Mouse (Mus musculus): ENCODE results near the gene Smim11. TPM values are rescaled to one million over a fixed set of nuclear protein-coding genes. Genes with fewer than 3 reads are reported as not detected.

Gene Smim11
- 130 and 134 TPM in 2 replicates for polyA plus RNA-seq (2014; fragmentation: Nextera tagmentation; extraction: Ambion mirVana)

DNA sequence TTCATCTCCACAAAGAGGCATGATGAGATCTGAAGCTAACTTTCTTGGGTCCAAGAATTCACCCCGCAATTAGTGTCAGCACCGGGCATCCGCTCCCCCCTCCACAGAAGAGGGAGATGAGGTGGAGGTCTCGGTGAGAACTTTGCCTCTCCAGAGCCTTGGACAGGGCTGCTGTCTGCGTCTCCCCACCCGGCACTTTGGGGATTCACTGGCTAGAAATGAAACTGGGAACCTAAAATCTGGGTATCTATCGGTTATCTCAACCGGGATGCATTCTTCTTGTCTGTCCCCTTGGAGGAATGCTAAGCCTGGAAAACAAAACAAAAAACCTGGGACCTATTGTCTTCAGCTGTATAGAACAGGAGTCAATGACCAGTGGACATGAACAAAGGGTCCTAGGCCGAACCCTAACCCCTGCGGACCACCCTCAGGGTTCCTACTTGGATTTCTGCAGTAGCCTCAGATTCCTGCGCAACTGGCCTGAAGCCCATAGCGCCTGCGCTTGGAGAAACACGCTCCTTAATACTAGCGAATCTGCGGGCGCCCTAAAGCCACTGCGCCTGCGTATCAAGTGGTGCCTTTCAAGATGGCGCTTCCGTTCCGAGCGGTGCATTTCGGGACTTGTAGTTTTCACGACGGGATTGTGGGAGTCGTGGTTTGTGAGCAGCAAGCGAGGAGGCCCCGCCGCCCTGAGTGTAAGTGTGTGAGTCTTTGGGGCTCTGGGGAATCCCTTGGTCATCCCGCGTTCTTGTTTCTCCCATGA is at the start of gene Smim11:
Smim11 (plus strand) TSS at position 638 of the 763 bp plus-strand sequence.
- DNase-seq (ENCODE audit: low spot score) (peak; percentile 95), ATAC-seq (replicated peaks; ENCODE audit: low FRiP score, low TSS enrichment, low read depth) (peak; percentile 94)
- no peaks in the 10 kb centered on the region for H3K9me3 ChIP-seq (ENCODE audit: control insufficient read depth, low read length)
- peaks cover 8% of the 10 kb centered on the region; the same call in 1 of the 2 replicates for H3K36me3 ChIP-seq (ENCODE audit: control insufficient read depth, insufficient read depth, low read length)
- peak within 1 kb of the TSS; percentile 81 for H3K4me3 ChIP-seq (ENCODE audit: low read depth, low read length)
- 11% methylated on average over 32 of the region's 32 CpGs for WGBS
- peaks cover 16% of the 10 kb centered on the region for H3K4me1 ChIP-seq (replicated peaks; ENCODE audit: control insufficient read depth, insufficient read depth, low read length)
- peak within 1 kb of the TSS; percentile 73 for H3K9ac ChIP-seq (ENCODE audit: low read length)
- no peaks in the 10 kb centered on the region for H3K27me3 ChIP-seq (replicated peaks; ENCODE audit: control insufficient read depth, insufficient read depth, low read length)
- H3K4me2 ChIP-seq (ENCODE audit: low read length): peak within 1 kb of the TSS; percentile 94
- peak within 1 kb of the TSS; percentile 58 for H3K27ac ChIP-seq (ENCODE audit: low read depth)

DNA sequence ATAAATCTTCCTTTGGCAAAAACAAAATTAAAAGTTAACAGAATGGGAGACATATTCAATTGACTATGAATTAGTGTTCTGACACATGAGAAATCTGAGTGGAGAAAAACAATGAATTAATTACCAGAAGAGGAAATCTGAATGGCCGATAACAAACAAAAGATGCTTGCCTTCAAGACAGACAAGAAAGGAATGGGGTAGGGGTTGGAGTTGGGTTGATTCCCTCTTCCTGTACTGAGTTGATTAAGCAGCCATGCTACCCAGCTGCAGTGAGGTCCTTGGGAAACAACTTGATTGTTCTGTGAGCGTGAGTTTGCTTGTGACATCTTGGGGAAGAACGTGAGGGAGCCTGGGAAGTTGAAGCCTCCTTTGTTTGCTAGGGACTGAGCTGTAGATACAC is 46.8 kb upstream of the Smim11 start:
- H3K9me3 ChIP-seq (ENCODE audit: control insufficient read depth, low read length): no peaks in the 10 kb centered on the region
- H3K4me3 ChIP-seq (ENCODE audit: low read depth, low read length): no peak overlapping the region
- 76% methylated on average over 3 of the region's 3 CpGs for WGBS
- no peak overlapping the region for H3K9ac ChIP-seq (ENCODE audit: low read length)
- no peak for ATAC-seq (replicated peaks; ENCODE audit: low FRiP score, low TSS enrichment, low read depth)
- H3K4me1 ChIP-seq (replicated peaks; ENCODE audit: control insufficient read depth, insufficient read depth, low read length): no peaks in the 10 kb centered on the region
- H3K27ac ChIP-seq (ENCODE audit: low read depth): no peak overlapping the region
- H3K27me3 ChIP-seq (replicated peaks; ENCODE audit: control insufficient read depth, insufficient read depth, low read length): no peaks in the 10 kb centered on the region
- no peak overlapping the region for H3K4me2 ChIP-seq (ENCODE audit: low read length)
- no peak for DNase-seq (ENCODE audit: low spot score)
- H3K36me3 ChIP-seq (ENCODE audit: control insufficient read depth, insufficient read depth, low read length): no peaks in the 10 kb centered on the region

DNA sequence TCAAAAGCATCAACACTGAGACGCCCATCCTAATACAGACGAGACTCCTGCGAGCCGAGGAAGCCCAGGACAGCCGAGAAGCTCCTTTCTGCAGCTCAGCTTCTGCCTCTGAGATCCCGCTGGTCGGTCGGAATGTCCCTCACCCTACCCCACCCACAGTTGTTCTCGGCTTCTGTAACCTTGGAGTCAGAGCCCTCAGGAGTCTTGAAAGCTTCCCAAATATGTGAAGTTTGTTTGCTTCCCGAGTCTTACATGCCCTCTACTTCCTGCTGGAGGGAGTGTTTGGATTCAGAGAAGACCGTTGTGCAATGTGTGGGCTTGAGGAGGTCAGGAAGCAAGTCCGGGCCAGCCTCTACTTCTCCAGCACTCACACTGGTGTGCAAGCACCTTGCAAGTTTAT is 33.2 kb upstream of the Smim11 start:
- 56% methylated on average over 12 of the region's 12 CpGs for WGBS
- no peaks in the 10 kb centered on the region for H3K4me1 ChIP-seq (replicated peaks; ENCODE audit: control insufficient read depth, insufficient read depth, low read length)
- no peak overlapping the region for H3K27ac ChIP-seq (ENCODE audit: low read depth)
- no peak overlapping the region for H3K9ac ChIP-seq (ENCODE audit: low read length)
- H3K9me3 ChIP-seq (ENCODE audit: control insufficient read depth, low read length): no peaks in the 10 kb centered on the region
- no peaks in the 10 kb centered on the region for H3K36me3 ChIP-seq (ENCODE audit: control insufficient read depth, insufficient read depth, low read length)
- DNase-seq (ENCODE audit: low spot score) (no peak), ATAC-seq (replicated peaks; ENCODE audit: low FRiP score, low TSS enrichment, low read depth) (no peak)
- no peaks in the 10 kb centered on the region for H3K27me3 ChIP-seq (replicated peaks; ENCODE audit: control insufficient read depth, insufficient read depth, low read length)
- H3K4me3 ChIP-seq (ENCODE audit: low read depth, low read length): no peak overlapping the region
- H3K4me2 ChIP-seq (ENCODE audit: low read length): no peak overlapping the region

DNA sequence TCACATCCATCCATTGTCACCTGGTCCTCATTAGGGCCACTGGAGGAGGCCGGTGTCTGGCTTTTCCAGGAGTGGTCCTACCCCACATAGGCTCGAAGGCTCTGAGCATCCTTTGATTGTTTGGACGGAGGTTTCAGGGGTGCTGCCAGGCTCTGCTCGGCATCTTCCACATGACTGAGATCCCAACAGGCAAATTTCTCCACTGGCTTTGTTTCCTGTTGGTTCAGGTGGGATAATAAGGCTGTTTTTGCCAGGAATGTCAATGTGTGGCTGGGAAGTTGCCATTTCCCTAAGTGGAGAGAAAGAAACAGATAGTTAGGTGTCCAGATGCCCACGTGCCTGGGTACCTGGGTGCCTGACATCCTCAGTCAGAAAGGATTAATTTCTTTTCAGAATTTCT is 26.6 kb upstream of the Smim11 start:
- WGBS: 86% methylated on average over 5 of the region's 5 CpGs
- ATAC-seq (replicated peaks; ENCODE audit: low FRiP score, low TSS enrichment, low read depth): no peak
- H3K9me3 ChIP-seq (ENCODE audit: control insufficient read depth, low read length): no peaks in the 10 kb centered on the region

DNA sequence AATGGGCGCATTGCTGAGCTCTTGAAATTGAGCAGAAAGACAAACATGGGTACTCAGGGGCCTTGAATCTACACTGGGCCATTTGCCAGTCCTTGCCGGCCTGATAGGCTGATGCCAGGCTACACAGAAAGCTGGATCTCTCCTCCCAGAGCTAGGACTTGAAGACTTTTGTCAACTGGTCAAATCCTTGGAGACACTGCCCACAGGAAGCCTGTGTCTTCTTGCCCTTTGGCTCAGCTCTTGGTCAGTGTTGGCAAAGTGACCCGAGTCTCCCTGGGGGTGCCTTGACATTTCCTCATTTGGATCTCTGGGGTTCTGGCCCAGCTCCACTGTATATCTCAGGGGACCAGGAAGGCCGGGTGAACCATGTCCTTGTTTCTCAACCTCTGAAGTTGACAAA is 25.6 kb upstream of the Smim11 start:
- no peaks in the 10 kb centered on the region for H3K9me3 ChIP-seq (ENCODE audit: control insufficient read depth, low read length)
- 78% methylated on average over 4 of the region's 4 CpGs for WGBS
- no peak overlapping the region for H3K9ac ChIP-seq (ENCODE audit: low read length)
- DNase-seq (ENCODE audit: low spot score): no peak
- no peaks in the 10 kb centered on the region for H3K27me3 ChIP-seq (replicated peaks; ENCODE audit: control insufficient read depth, insufficient read depth, low read length)
- H3K27ac ChIP-seq (ENCODE audit: low read depth): no peak overlapping the region
- H3K4me1 ChIP-seq (replicated peaks; ENCODE audit: control insufficient read depth, insufficient read depth, low read length): no peaks in the 10 kb centered on the region
- no peak overlapping the region for H3K4me3 ChIP-seq (ENCODE audit: low read depth, low read length)
- no peaks in the 10 kb centered on the region for H3K36me3 ChIP-seq (ENCODE audit: control insufficient read depth, insufficient read depth, low read length)
- ATAC-seq (replicated peaks; ENCODE audit: low FRiP score, low TSS enrichment, low read depth): no peak
- no peak overlapping the region for H3K4me2 ChIP-seq (ENCODE audit: low read length)

More for the DNA sequence above, 26.6 kb upstream of the Smim11 start:
- Histone ChIP-seq H3K4me2 (ENCODE audit: low read length) (no peak overlapping the region), H3K9ac (ENCODE audit: low read length) (no peak overlapping the region), H3K36me3 (ENCODE audit: control insufficient read depth, insufficient read depth, low read length) (no peaks in the 10 kb centered on the region), H3K27ac (ENCODE audit: low read depth) (no peak overlapping the region), H3K4me1 (replicated peaks; ENCODE audit: control insufficient read depth, insufficient read depth, low read length) (no peaks in the 10 kb centered on the region), H3K4me3 (ENCODE audit: low read depth, low read length) (no peak overlapping the region), H3K27me3 (replicated peaks; ENCODE audit: control insufficient read depth, insufficient read depth, low read length) (no peaks in the 10 kb centered on the region)
- DNase-seq (ENCODE audit: low spot score): no peak

DNA sequence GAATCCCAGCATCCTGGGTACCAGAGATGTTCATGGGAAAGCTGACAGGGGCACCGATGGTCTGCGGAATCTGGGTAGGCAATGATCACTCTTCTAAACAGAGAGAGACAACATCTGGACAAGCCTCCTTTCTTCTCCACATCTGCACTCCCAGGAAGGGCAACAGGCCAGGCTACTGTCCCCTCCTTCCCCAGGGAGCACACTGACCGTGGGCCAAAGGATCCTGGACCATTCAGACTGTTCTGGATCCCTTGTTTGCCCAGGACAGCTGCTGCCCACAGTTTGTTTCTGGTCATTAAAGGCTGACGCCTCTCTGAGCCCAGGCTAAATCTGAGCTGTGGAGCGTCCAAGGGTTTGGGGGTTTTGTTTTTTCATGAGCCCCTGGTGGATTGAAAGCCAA is 18.4 kb upstream of the Smim11 start:
- Histone ChIP-seq H3K9ac (ENCODE audit: low read length) (no peak overlapping the region), H3K36me3 (ENCODE audit: control insufficient read depth, insufficient read depth, low read length) (no peaks in the 10 kb centered on the region), H3K4me2 (ENCODE audit: low read length) (no peak overlapping the region), H3K27me3 (replicated peaks; ENCODE audit: control insufficient read depth, insufficient read depth, low read length) (no peaks in the 10 kb centered on the region), H3K9me3 (ENCODE audit: control insufficient read depth, low read length) (no peaks in the 10 kb centered on the region), H3K4me1 (replicated peaks; ENCODE audit: control insufficient read depth, insufficient read depth, low read length) (peaks cover 9% of the 10 kb centered on the region; the same call in 1 of the 2 replicates), H3K4me3 (ENCODE audit: low read depth, low read length) (no peak overlapping the region), H3K27ac (ENCODE audit: low read depth) (no peak overlapping the region)
- DNase-seq (ENCODE audit: low spot score) (no peak), ATAC-seq (replicated peaks; ENCODE audit: low FRiP score, low TSS enrichment, low read depth) (no peak)
- 76% methylated on average over 5 of the region's 5 CpGs for WGBS

DNA sequence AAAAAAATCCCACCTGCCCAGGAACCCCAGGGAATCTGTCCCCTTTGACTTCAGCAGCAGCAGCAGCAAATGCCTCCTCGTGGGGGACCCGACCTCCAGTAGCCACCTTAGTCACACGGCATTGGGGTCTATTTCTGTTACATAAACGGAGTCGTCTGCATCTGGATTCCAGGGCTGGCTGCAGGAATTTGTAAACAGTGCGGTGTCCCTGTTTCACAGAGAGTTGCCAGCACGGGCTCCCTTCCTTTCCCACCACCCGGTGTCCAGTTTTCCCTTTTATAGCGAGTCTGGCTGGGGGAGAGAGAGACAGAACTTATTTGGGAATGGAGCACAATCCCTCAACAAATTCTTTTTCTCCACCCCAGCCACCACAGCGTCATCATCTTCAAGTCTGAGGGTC is 16.0 kb upstream of the Smim11 start:
- no peak for DNase-seq (ENCODE audit: low spot score)
- Histone ChIP-seq H3K27ac (ENCODE audit: low read depth) (no peak overlapping the region), H3K27me3 (replicated peaks; ENCODE audit: control insufficient read depth, insufficient read depth, low read length) (no peaks in the 10 kb centered on the region)

DNA sequence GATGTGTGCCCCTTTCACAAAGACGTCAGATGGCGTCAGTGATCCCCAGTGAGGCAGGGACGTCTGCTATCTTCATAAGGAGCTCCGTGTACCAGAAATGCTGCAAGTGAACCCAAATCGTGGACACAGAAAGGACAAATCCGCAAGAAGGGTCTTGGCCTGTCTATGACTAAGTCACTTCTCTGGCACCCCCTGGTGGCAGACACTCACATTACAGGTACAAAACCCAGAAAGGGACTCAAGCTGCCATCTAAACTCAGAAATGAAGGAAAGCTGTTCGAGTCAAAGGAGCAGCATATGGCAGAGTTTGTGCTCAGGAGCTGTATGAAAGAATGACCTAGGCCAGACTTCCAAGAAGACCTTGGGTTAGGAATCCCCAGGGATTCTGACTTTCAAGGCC is 14.5 kb upstream of the Smim11 start:
- H3K4me3 ChIP-seq (ENCODE audit: low read depth, low read length): no peak overlapping the region
- H3K4me1 ChIP-seq (replicated peaks; ENCODE audit: control insufficient read depth, insufficient read depth, low read length): peaks cover 9% of the 10 kb centered on the region; the same call in 1 of the 2 replicates
- 9% methylated on average over 7 of the region's 7 CpGs for WGBS
- peak; percentile 99 for DNase-seq (ENCODE audit: low spot score)
- H3K4me2 ChIP-seq (ENCODE audit: low read length): no peak overlapping the region
- H3K36me3 ChIP-seq (ENCODE audit: control insufficient read depth, insufficient read depth, low read length): no peaks in the 10 kb centered on the region
- no peak for ATAC-seq (replicated peaks; ENCODE audit: low FRiP score, low TSS enrichment, low read depth)
- no peak overlapping the region for H3K27ac ChIP-seq (ENCODE audit: low read depth)
- no peaks in the 10 kb centered on the region for H3K9me3 ChIP-seq (ENCODE audit: control insufficient read depth, low read length)
- H3K9ac ChIP-seq (ENCODE audit: low read length): no peak overlapping the region
- no peaks in the 10 kb centered on the region for H3K27me3 ChIP-seq (replicated peaks; ENCODE audit: control insufficient read depth, insufficient read depth, low read length)

More for the DNA sequence above, 16.0 kb upstream of the Smim11 start:
- Histone ChIP-seq H3K4me1 (replicated peaks; ENCODE audit: control insufficient read depth, insufficient read depth, low read length) (peaks cover 9% of the 10 kb centered on the region; the same call in 1 of the 2 replicates), H3K36me3 (ENCODE audit: control insufficient read depth, insufficient read depth, low read length) (no peaks in the 10 kb centered on the region), H3K9me3 (ENCODE audit: control insufficient read depth, low read length) (no peaks in the 10 kb centered on the region), H3K4me3 (ENCODE audit: low read depth, low read length) (no peak overlapping the region), H3K4me2 (ENCODE audit: low read length) (no peak overlapping the region), H3K9ac (ENCODE audit: low read length) (no peak overlapping the region)
- 22% methylated on average over 10 of the region's 10 CpGs for WGBS
- no peak for ATAC-seq (replicated peaks; ENCODE audit: low FRiP score, low TSS enrichment, low read depth)

DNA sequence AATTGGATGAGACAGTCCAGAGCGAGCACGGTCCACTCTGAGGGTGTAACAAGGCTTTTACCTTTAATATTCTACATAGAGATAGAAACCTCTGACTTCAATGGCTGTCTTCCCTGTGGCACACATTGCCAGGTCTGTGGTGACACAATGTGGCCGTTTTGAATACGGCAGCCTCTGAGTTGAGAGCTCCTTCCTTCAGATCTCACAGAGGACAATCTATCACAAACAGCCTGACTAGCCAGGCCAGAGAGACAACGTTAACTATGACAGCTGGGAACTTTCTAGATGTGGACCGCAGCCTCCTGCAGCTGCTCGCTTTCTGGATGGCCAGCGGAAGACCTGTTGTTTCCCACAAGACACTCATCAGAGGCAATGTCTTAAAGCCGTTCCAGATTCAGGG is 12.3 kb upstream of the Smim11 start:
- ATAC-seq (replicated peaks; ENCODE audit: low FRiP score, low TSS enrichment, low read depth) (no peak), DNase-seq (ENCODE audit: low spot score) (no peak)
- peaks cover 9% of the 10 kb centered on the region; the same call in 1 of the 2 replicates for H3K4me1 ChIP-seq (replicated peaks; ENCODE audit: control insufficient read depth, insufficient read depth, low read length)
- no peak overlapping the region for H3K27ac ChIP-seq (ENCODE audit: low read depth)
- H3K4me2 ChIP-seq (ENCODE audit: low read length): no peak overlapping the region
- H3K9me3 ChIP-seq (ENCODE audit: control insufficient read depth, low read length): no peaks in the 10 kb centered on the region
- no peaks in the 10 kb centered on the region for H3K36me3 ChIP-seq (ENCODE audit: control insufficient read depth, insufficient read depth, low read length)
- H3K9ac ChIP-seq (ENCODE audit: low read length): no peak overlapping the region
- H3K27me3 ChIP-seq (replicated peaks; ENCODE audit: control insufficient read depth, insufficient read depth, low read length): no peaks in the 10 kb centered on the region
- 71% methylated on average over 9 of the region's 9 CpGs for WGBS
- H3K4me3 ChIP-seq (ENCODE audit: low read depth, low read length): no peak overlapping the region
